Mouse (Mus musculus) CH12F3 (cell line): ENCODE results near the gene Suz12.

ENCODE experiments used
- in situ Hi-C: fragments of 300-500 bp; cut with MboI; formaldehyde crosslinking; loops from 2 replicates; pipeline ENCODE4 v1.14.3; 2020; ENCODE audit warnings: low sequenced_read_pairs

The Suz12 gene

GRCm38 (mm10) chr11:80072365-80072764 lies 79.5 kb downstream of the Suz12 start:
- in situ Hi-C loops, result no loop called here

GRCm38 (mm10) chr11:80075608-80076277 lies 82.8 kb downstream of the Suz12 start:
- in situ Hi-C loops, result no loop called here

- in situ Hi-C loops, result no loop called here
Measured at GRCm38 (mm10) chr11:80077784-80078545, 85.1 kb downstream of the Suz12 start.

- in situ Hi-C loops, result no loop called here
Measured at GRCm38 (mm10) chr11:80078831-80079230, 85.9 kb downstream of the Suz12 start.

- in situ Hi-C loops, result no loop called here
Measured at GRCm38 (mm10) chr11:80079751-80080150, 86.8 kb downstream of the Suz12 start.

- in situ Hi-C loops, result no loop called here
Measured at GRCm38 (mm10) chr11:80080381-80080825, 87.5 kb downstream of the Suz12 start.

GRCm38 (mm10) chr11:80080826-80081728 lies 88.2 kb downstream of the Suz12 start, which contains the start of gene Crlf3:
Gene Crlf3 (minus strand): TSS chr11:80080991.
- in situ Hi-C loops, result no loop called here

GRCm38 (mm10) chr11:80081786-80082319 lies 88.9 kb downstream of the Suz12 start:
- in situ Hi-C loops, result no loop called here
